Mouse (Mus musculus) neural tube, embryonic 11.5 days (tissue): ENCODE data around the gene Prkd3. TPM values are rescaled to one million over a fixed set of nuclear protein-coding genes. Genes with fewer than 3 reads are reported as not detected.

Source experiments
- ATAC-seq: fragments of 200-750 bp; cut with Nextera tagmentation; 2 replicates; pipeline ENCODE4 v1.8.0; 2017; ENCODE audit warnings: moderate number of reproducible peaks, mild to moderate bottlenecking, moderate TSS enrichment, moderate library complexity; ENCODE audit not compliant: insufficient read depth, low FRiP score, low TSS enrichment
- DNase-seq: peaks from one replicate; pipeline ENCODE4 v3.0.0-alpha.2; 2015; ENCODE audit warnings: low spot score
- H3K27ac ChIP-seq: fragments of 300-500 bp; sonication (generic); 2 replicates; pipeline ENCODE4 v1.5.1; 2014; ENCODE audit warnings: low read depth, mild to moderate bottlenecking, low read length
- H3K27me3 ChIP-seq: fragments of 300-500 bp; sonication (generic); 2 replicates; pipeline ENCODE4 v1.6.1; 2014; ENCODE audit warnings: mild to moderate bottlenecking, low read length, mixed read lengths; ENCODE audit not compliant: control insufficient read depth, insufficient read depth
- H3K36me3 ChIP-seq: fragments of 300-500 bp; sonication (generic); 2 replicates; pipeline ENCODE4 v1.6.1; 2014; ENCODE audit warnings: mild to moderate bottlenecking, low read length, moderate library complexity, mixed read lengths; ENCODE audit not compliant: control insufficient read depth, insufficient read depth
- H3K4me1 ChIP-seq: fragments of 300-500 bp; sonication (generic); 2 replicates; pipeline ENCODE4 v1.6.1; 2014; ENCODE audit warnings: low read length, mixed read lengths; ENCODE audit not compliant: control insufficient read depth, insufficient read depth
- H3K4me2 ChIP-seq: fragments of 300-500 bp; sonication (generic); 2 replicates; pipeline ENCODE4 v1.6.1; 2014; ENCODE audit warnings: low read depth, mild to moderate bottlenecking, moderate library complexity
- H3K4me3 ChIP-seq: fragments of 300-500 bp; sonication (generic); 2 replicates; pipeline ENCODE4 v1.5.1; 2014; ENCODE audit warnings: low read depth, low read length
- H3K9ac ChIP-seq: fragments of 300-500 bp; sonication (generic); 2 replicates; pipeline ENCODE4 v1.6.1; 2014; ENCODE audit warnings: mild to moderate bottlenecking, low read length
- H3K9me3 ChIP-seq: fragments of 300-500 bp; sonication (generic); 2 replicates; pipeline ENCODE4 v1.6.1; 2016; ENCODE audit warnings: low read length; ENCODE audit not compliant: control insufficient read depth
- WGBS: fragments of 180-500 bp; shearing (Covaris S2); extraction: QIAGEN DNeasy Blood & Tissue Kit; methylation state at CpG from one replicate; pipeline ENCODE4 v1.1.7; 2014; 5-methylcytosine and 5-hydroxymethylcytosine counted together
- polyA plus RNA-seq: library from polyadenylated mRNA; unstranded; fragments of >200 nt; fragmentation: Nextera tagmentation; extraction: Ambion mirVana; gene quantifications from 2 replicates; pipeline ENCODE4 v1.2.1, GENCODE M21; 2014

Prkd3 gene
- polyA plus RNA-seq, 1 experiment from 2014 or later: 45.7 TPM

GRCm38 (mm10) chr17:79051606-79052005 is 31.0 kb upstream of the Prkd3 start, which contains the start of gene Qpct:
Gene Qpct (plus strand): TSS chr17:79051906.
- Histone ChIP-seq H3K27me3 (0 out of 2 replicates have a peak, but pooled peaks cover 9% of the 10 kb centered on the region), H3K27ac (no peak within 1 kb of the TSS), H3K36me3 (no peaks in the 10 kb centered on the region), H3K9me3 (no peaks in the 10 kb centered on the region), H3K4me3 (peak within 1 kb of the TSS; percentile 56), H3K9ac (peak within 1 kb of the TSS; percentile 55), H3K4me1 (no peaks in the 10 kb centered on the region), H3K4me2 (peak within 1 kb of the TSS; percentile 98)
- no peak for DNase-seq
- WGBS: 68% methylated on average over 4 of the region's 4 CpGs
- no peak for ATAC-seq

- Histone ChIP-seq H3K4me2 (no peak overlapping the region), H3K27me3 (no peaks in the 10 kb centered on the region), H3K9ac (no peak overlapping the region), H3K36me3 (no peaks in the 10 kb centered on the region), H3K4me1 (no peaks in the 10 kb centered on the region), H3K27ac (no peak overlapping the region), H3K9me3 (no peaks in the 10 kb centered on the region), H3K4me3 (no peak overlapping the region)
- no peak for ATAC-seq
- whole genome bisulfite sequencing: 94% methylated on average over 2 of the region's 2 CpGs
- no peak for DNase-seq
Measured at GRCm38 (mm10) chr17:79043705-79044104, 23.1 kb upstream of the Prkd3 start.

GRCm38 (mm10) chr17:79039660-79040059 is 19.0 kb upstream of the Prkd3 start:
- Histone ChIP-seq H3K27ac (no peak overlapping the region), H3K4me3 (no peak overlapping the region), H3K9ac (no peak overlapping the region), H3K4me1 (no peaks in the 10 kb centered on the region), H3K27me3 (no peaks in the 10 kb centered on the region), H3K36me3 (no peaks in the 10 kb centered on the region), H3K9me3 (no peaks in the 10 kb centered on the region), H3K4me2 (no peak overlapping the region)
- ATAC-seq (no peak), DNase-seq (no peak)

- H3K36me3 ChIP-seq: no peaks in the 10 kb centered on the region
- ATAC-seq: no peak
- H3K4me1 ChIP-seq: no peaks in the 10 kb centered on the region
- H3K4me2 ChIP-seq: no peak overlapping the region
- no peak overlapping the region for H3K9ac ChIP-seq
- DNase-seq: no peak
- 82% methylated on average over 4 of the region's 4 CpGs for WGBS
- no peaks in the 10 kb centered on the region for H3K9me3 ChIP-seq
- no peak overlapping the region for H3K27ac ChIP-seq
- H3K27me3 ChIP-seq: no peaks in the 10 kb centered on the region
- H3K4me3 ChIP-seq: no peak overlapping the region
Measured at GRCm38 (mm10) chr17:79032782-79033181, 12.2 kb upstream of the Prkd3 start.

- ATAC-seq (no peak), DNase-seq (no peak)
- Histone ChIP-seq H3K27me3 (no peaks in the 10 kb centered on the region), H3K36me3 (no peaks in the 10 kb centered on the region), H3K9me3 (no peaks in the 10 kb centered on the region), H3K27ac (no peak overlapping the region), H3K4me2 (no peak overlapping the region), H3K4me3 (no peak overlapping the region), H3K4me1 (no peaks in the 10 kb centered on the region), H3K9ac (no peak overlapping the region)
- 91% methylated on average over 5 of the region's 5 CpGs for whole genome bisulfite sequencing
Measured at GRCm38 (mm10) chr17:79031569-79031968, 11.0 kb upstream of the Prkd3 start.

GRCm38 (mm10) chr17:79029226-79029625 is 8.6 kb upstream of the Prkd3 start:
- no peak overlapping the region for H3K4me3 ChIP-seq
- H3K4me2 ChIP-seq: no peak overlapping the region
- H3K27ac ChIP-seq: no peak overlapping the region
- H3K9ac ChIP-seq: no peak overlapping the region
- no peaks in the 10 kb centered on the region for H3K36me3 ChIP-seq
- H3K27me3 ChIP-seq: no peaks in the 10 kb centered on the region
- no peaks in the 10 kb centered on the region for H3K9me3 ChIP-seq
- DNase-seq (no peak), ATAC-seq (no peak)
- H3K4me1 ChIP-seq: no peaks in the 10 kb centered on the region
- WGBS: 81% methylated on average over 3 of the region's 3 CpGs

- H3K27ac ChIP-seq: no peak overlapping the region
- WGBS: 79% methylated on average over 4 of the region's 4 CpGs
- H3K4me1 ChIP-seq: no peaks in the 10 kb centered on the region
Measured at GRCm38 (mm10) chr17:79024544-79024943, 3.9 kb upstream of the Prkd3 start.

GRCm38 (mm10) chr17:79022746-79023145 is 2.1 kb upstream of the Prkd3 start:
- ATAC-seq: no peak

More at GRCm38 (mm10) chr17:79024544-79024943, 3.9 kb upstream of the Prkd3 start:
- DNase-seq: no peak
- Histone ChIP-seq H3K4me3 (no peak overlapping the region), H3K36me3 (no peaks in the 10 kb centered on the region), H3K9me3 (no peaks in the 10 kb centered on the region), H3K4me2 (no peak overlapping the region), H3K9ac (no peak overlapping the region), H3K27me3 (no peaks in the 10 kb centered on the region)
- no peak for ATAC-seq

GRCm38 (mm10) chr17:79020984-79021335 is 344 bp upstream of the Prkd3 start:
- peak; percentile 62 for ATAC-seq
- DNase-seq: no peak
- Histone ChIP-seq H3K9ac (peak overlapping the region; percentile 82), H3K36me3 (no peaks in the 10 kb centered on the region), H3K27ac (no peak overlapping the region; the same call in 1 of the 2 replicates), H3K27me3 (no peaks in the 10 kb centered on the region), H3K4me1 (peaks cover 12% of the 10 kb centered on the region; the same call in 1 of the 2 replicates), H3K4me2 (peak overlapping the region; percentile 64), H3K4me3 (peak overlapping the region; percentile 70), H3K9me3 (no peaks in the 10 kb centered on the region)
- WGBS: 1% methylated on average over 24 of the region's 24 CpGs

More at GRCm38 (mm10) chr17:79022746-79023145, 2.1 kb upstream of the Prkd3 start:
- H3K27me3 ChIP-seq: no peaks in the 10 kb centered on the region
- no peaks in the 10 kb centered on the region for H3K36me3 ChIP-seq
- H3K9ac ChIP-seq: no peak overlapping the region
- DNase-seq: no peak
- no peak overlapping the region for H3K4me2 ChIP-seq
- H3K4me3 ChIP-seq: no peak overlapping the region
- H3K27ac ChIP-seq: no peak overlapping the region
- H3K9me3 ChIP-seq: no peaks in the 10 kb centered on the region
- 34% methylated on average over 3 of the region's 3 CpGs for WGBS
- H3K4me1 ChIP-seq: peaks cover 12% of the 10 kb centered on the region; the same call in 1 of the 2 replicates
